Mouse (Mus musculus) kidney, adult 2 months (tissue): ENCODE measurements around the gene Efcab2.

Source experiments
- CTCF ChIP-seq: fragments of 200-500 bp; conservative IDR thresholded peaks from 2 replicates; pipeline ENCODE4 v1.5.1; 2011; ENCODE audit warnings: low read depth, mild to moderate bottlenecking, control low read depth, low read length, moderate library complexity, mixed read lengths; ENCODE audit not compliant: insufficient read depth, insufficient read length
- POLR2A ChIP-seq: fragments of 200-500 bp; IDR thresholded peaks from one replicate; pipeline ENCODE4 v1.6.1; 2011; ENCODE audit warnings: low read depth, low read length, control low read depth

GRCm38 (mm10) chr1:178401960-178402359 lies 3.9 kb upstream of the Efcab2 start:
- TF ChIP-seq CTCF (no peak), POLR2A (no peak)
